14 mouse cellular contexts compared by ENCODE assay signal in genomic region chr2:61450731-61451130, GRCm38 (mm10).
"Had no signal": no experiment of that assay in that cellular context is flagged by ENCODE, and none has a peak within 500 bp of the region (broad histone marks: within the 10 kb centered on the region; RNA-seq: fewer than 3 reads in every experiment).

No protein-coding gene starts in this region.

- H3K27ac ChIP-seq: intestine, embryonic 15.5 days; kidney, embryonic 15.5 days; limb, embryonic 12.5 days; liver, embryonic 13.5 days; midbrain, embryonic 13.5 days; neural tube, embryonic 15.5 days had no signal

- H3K9ac ChIP-seq: intestine, embryonic 15.5 days; kidney, embryonic 15.5 days; limb, embryonic 12.5 days; liver, embryonic 13.5 days; liver, postnatal 0 days; midbrain, embryonic 13.5 days; neural tube, embryonic 15.5 days had no signal

- H3K4me1 ChIP-seq: intestine, embryonic 15.5 days; liver, embryonic 13.5 days had no signal

- H3K9me3 ChIP-seq: intestine, embryonic 15.5 days; kidney, embryonic 15.5 days; limb, embryonic 12.5 days; liver, embryonic 13.5 days; midbrain, embryonic 13.5 days; neural tube, embryonic 15.5 days had no signal

- H3K36me3 ChIP-seq: intestine, embryonic 15.5 days; kidney, embryonic 15.5 days; limb, embryonic 12.5 days; liver, embryonic 13.5 days; midbrain, embryonic 13.5 days; neural tube, embryonic 15.5 days had no signal

- H3K4me3 ChIP-seq: intestine, embryonic 15.5 days; kidney, embryonic 15.5 days; limb, embryonic 12.5 days; liver, embryonic 13.5 days; midbrain, embryonic 13.5 days; neural tube, embryonic 15.5 days had no signal

- ATAC-seq: intestine, embryonic 15.5 days; liver, postnatal 0 days; midbrain, embryonic 13.5 days had no signal

- DNase-seq: kidney, adult 2 months; kidney, postnatal 14 days; layer of hippocampus, adult 9-11 months; liver; liver, embryonic 13.5 days; liver, postnatal 0 days; lung, postnatal 10 days; thymus, adult 2 months; thymus, postnatal 25 days had no signal

- H3K4me2 ChIP-seq: intestine, embryonic 15.5 days; kidney, embryonic 15.5 days; limb, embryonic 12.5 days; liver, embryonic 13.5 days; midbrain, embryonic 13.5 days; neural tube, embryonic 15.5 days had no signal

- H3K27me3 ChIP-seq: intestine, embryonic 15.5 days; kidney, embryonic 15.5 days; limb, embryonic 12.5 days; neural tube, embryonic 15.5 days had no signal
